Mouse (Mus musculus) MEL (cell line): Measurements from ENCODE around the gene Tub. TPM values are rescaled to one million over a fixed set of nuclear protein-coding genes. Genes with fewer than 3 reads are reported as not detected.

ENCODE experiments used
- DNase-seq: peaks from one replicate; pipeline ENCODE4 v3.0.0; 2011; ENCODE audit warnings: low read depth, low spot score
- H3K27ac ChIP-seq: 2 replicates; pipeline ENCODE4 v1.5.1; 2012; ENCODE audit warnings: low read depth, mild to moderate bottlenecking, control low read depth, low read length, moderate library complexity; ENCODE audit not compliant: control insufficient read depth
- H3K27me3 ChIP-seq, 2 experiments: fragments of 150-350 bp in 1 of 2; sonication (generic) in 1 of 2; 2 replicates each; pipeline ENCODE4 v1.6.1; 2012; ENCODE audit warnings: low read length in 2 of 2, mild to moderate bottlenecking in 2 of 2, improper control_type of control experiment in 1 of 2, moderate library complexity in 1 of 2; ENCODE audit not compliant: insufficient read depth in 2 of 2, control insufficient read depth in 1 of 2
- H3K36me3 ChIP-seq, 2 experiments: 2 replicates each; pipeline ENCODE4 v1.6.1; 2012 to 2014; ENCODE audit warnings: low read length in 2 of 2, improper control_type of control experiment in 1 of 2, inconsistent platforms in 1 of 2, mild to moderate bottlenecking in 1 of 2; ENCODE audit not compliant: insufficient read depth in 2 of 2, control insufficient read depth in 1 of 2
- H3K4me1 ChIP-seq, 2 experiments: fragments of 150-350 bp in 1 of 2; sonication (generic) in 1 of 2; 2 replicates each; pipeline ENCODE4 v1.6.1; 2012; ENCODE audit warnings: low read length in 2 of 2, improper control_type of control experiment in 1 of 2, mild to moderate bottlenecking in 1 of 2; ENCODE audit not compliant: insufficient read depth in 2 of 2, control insufficient read depth in 1 of 2
- H3K4me3 ChIP-seq, 2 experiments: fragments of 150-350 bp in 1 of 2; sonication (generic) in 1 of 2; 2 replicates each; pipeline ENCODE4 v1.5.1; 2012; ENCODE audit warnings: low read depth in 2 of 2, low read length in 2 of 2, mild to moderate bottlenecking in 2 of 2, moderate library complexity in 2 of 2, control low read depth in 1 of 2, improper control_type of control experiment in 1 of 2; ENCODE audit not compliant: control insufficient read depth in 1 of 2, insufficient read depth in 1 of 2
- H3K79me2 ChIP-seq: 2 replicates; pipeline ENCODE4 v1.6.1; 2012; ENCODE audit warnings: mild to moderate bottlenecking, low read length, moderate library complexity; ENCODE audit not compliant: control insufficient read depth, poor library complexity, insufficient read depth
- H3K9ac ChIP-seq: 2 replicates; pipeline ENCODE4 v1.6.1; 2012; ENCODE audit warnings: low read depth, mild to moderate bottlenecking, control low read depth, low read length, moderate library complexity; ENCODE audit not compliant: control insufficient read depth, poor library complexity, severe bottlenecking
- H3K9me3 ChIP-seq: fragments of 150-350 bp; sonication (generic); replicated peaks from 2 replicates; pipeline ENCODE4 v1.6.1; 2012; ENCODE audit warnings: mild to moderate bottlenecking, low read length, improper control_type of control experiment, moderate library complexity; ENCODE audit not compliant: insufficient read depth
- CHD1 ChIP-seq: IDR thresholded peaks from 2 replicates; pipeline ENCODE4 v1.6.1; 2012; ENCODE audit warnings: low read depth, mild to moderate bottlenecking, inconsistent platforms, low read length, improper control_type of control experiment
- CHD2 ChIP-seq: IDR thresholded peaks from 2 replicates; pipeline ENCODE4 v1.6.1; 2011; ENCODE audit warnings: low read length, improper control_type of control experiment
- CTCF ChIP-seq, 3 experiments: IDR thresholded peaks in 2 of 3; conservative IDR thresholded peaks in 1 of 3; 2 replicates each; pipeline ENCODE4 v1.5.1; 2011 to 2012; ENCODE audit warnings: low read length in 3 of 3, low read depth in 2 of 3, mild to moderate bottlenecking in 2 of 3, improper control_type of control experiment in 1 of 3, inconsistent platforms in 1 of 3, mixed read lengths in 1 of 3, moderate library complexity in 1 of 3; ENCODE audit not compliant: control insufficient read depth in 1 of 3, insufficient read depth in 1 of 3, poor library complexity in 1 of 3, severe bottlenecking in 1 of 3
- E2F4 ChIP-seq: IDR thresholded peaks from 2 replicates; pipeline ENCODE4 v1.6.1; 2011; ENCODE audit warnings: low read depth, low read length, improper control_type of control experiment, borderline replicate concordance
- ELF1 ChIP-seq: IDR thresholded peaks from 2 replicates; pipeline ENCODE4 v1.6.1; 2014; ENCODE audit warnings: low read depth, mild to moderate bottlenecking, inconsistent platforms, low read length, improper control_type of control experiment, moderate library complexity
- EP300 ChIP-seq, 2 experiments: IDR thresholded peaks; 2 replicates each; pipeline ENCODE4 v1.6.1; 2011; ENCODE audit warnings: improper control_type of control experiment in 2 of 2, low read length in 2 of 2, low read depth in 1 of 2, mild to moderate bottlenecking in 1 of 2
- GABPA ChIP-seq: IDR thresholded peaks from 2 replicates; pipeline ENCODE4 v1.6.1; 2012; ENCODE audit warnings: low read depth, mild to moderate bottlenecking, inconsistent platforms, low read length, improper control_type of control experiment, moderate library complexity
- JUND ChIP-seq: IDR thresholded peaks from 2 replicates; pipeline ENCODE4 v1.6.1; 2011; ENCODE audit warnings: low read depth, mild to moderate bottlenecking, improper control_type of control experiment, low read length
- KAT2A ChIP-seq: conservative IDR thresholded peaks from 2 replicates; pipeline ENCODE4 v1.6.1; 2012; ENCODE audit warnings: low read depth, low read length, improper control_type of control experiment, inconsistent platforms
- MAX ChIP-seq: IDR thresholded peaks from 2 replicates; pipeline ENCODE4 v1.6.1; 2011; ENCODE audit warnings: low read length, improper control_type of control experiment
- MEF2A ChIP-seq: IDR thresholded peaks from 2 replicates; pipeline ENCODE4 v1.6.1; 2014; ENCODE audit warnings: low read depth, mild to moderate bottlenecking, inconsistent platforms, low read length, improper control_type of control experiment; ENCODE audit not compliant: poor library complexity, insufficient replicate concordance, severe bottlenecking; ENCODE audit errors: extremely low read depth
- MXI1 ChIP-seq: IDR thresholded peaks from 2 replicates; pipeline ENCODE4 v1.6.1; 2011; ENCODE audit warnings: mild to moderate bottlenecking, low read depth, low read length, improper control_type of control experiment
- MYB ChIP-seq: IDR thresholded peaks from 2 replicates; pipeline ENCODE4 v1.6.1; 2011; ENCODE audit warnings: mild to moderate bottlenecking, low read depth, low read length, improper control_type of control experiment
- MYC ChIP-seq: IDR thresholded peaks from 2 replicates; pipeline ENCODE4 v1.6.1; 2011; ENCODE audit warnings: low read depth, mild to moderate bottlenecking, low read length, improper control_type of control experiment, moderate library complexity
- NELFE ChIP-seq: IDR thresholded peaks from 2 replicates; pipeline ENCODE4 v1.6.1; 2011; ENCODE audit warnings: low read depth, low read length, improper control_type of control experiment
- POLR2A ChIP-seq, 2 experiments: IDR thresholded peaks; 2 replicates each; pipeline ENCODE4 v1.6.1; 2011 to 2012; ENCODE audit warnings: low read length in 2 of 2, mild to moderate bottlenecking in 2 of 2, control low read depth in 1 of 2, improper control_type of control experiment in 1 of 2, low read depth in 1 of 2, moderate library complexity in 1 of 2; ENCODE audit not compliant: control insufficient read depth in 1 of 2, insufficient read depth in 1 of 2, poor library complexity in 1 of 2
- POLR2AphosphoS2 ChIP-seq: IDR thresholded peaks from 2 replicates; pipeline ENCODE4 v1.6.1; 2011; ENCODE audit warnings: low read length, improper control_type of control experiment
- POLR2AphosphoS5 ChIP-seq: IDR thresholded peaks from 2 replicates; pipeline ENCODE4 v1.6.1; 2012; ENCODE audit warnings: low read depth, borderline replicate concordance, mild to moderate bottlenecking, inconsistent platforms, low read length, moderate library complexity, mixed read lengths
- RAD21 ChIP-seq: IDR thresholded peaks from 2 replicates; pipeline ENCODE4 v1.6.1; 2011; ENCODE audit warnings: mild to moderate bottlenecking, low read depth, low read length, improper control_type of control experiment
- RCOR1 ChIP-seq: IDR thresholded peaks from 2 replicates; pipeline ENCODE4 v1.6.1; 2012; ENCODE audit warnings: low read depth, mild to moderate bottlenecking, inconsistent platforms, low read length, improper control_type of control experiment
- SIN3A ChIP-seq: IDR thresholded peaks from 2 replicates; pipeline ENCODE4 v1.6.1; 2012; ENCODE audit warnings: low read length, improper control_type of control experiment, inconsistent platforms
- SMC3 ChIP-seq: IDR thresholded peaks from 2 replicates; pipeline ENCODE4 v1.6.1; 2011; ENCODE audit warnings: low read depth, low read length, improper control_type of control experiment
- TCF12 ChIP-seq: IDR thresholded peaks from 2 replicates; pipeline ENCODE4 v1.6.1; 2014; ENCODE audit warnings: low read depth, mild to moderate bottlenecking, inconsistent platforms, low read length, improper control_type of control experiment, moderate library complexity
- UBTF ChIP-seq: IDR thresholded peaks from 2 replicates; pipeline ENCODE4 v1.6.1; 2012; ENCODE audit warnings: low read depth, mild to moderate bottlenecking, inconsistent platforms, low read length, improper control_type of control experiment, moderate library complexity, borderline replicate concordance; ENCODE audit not compliant: insufficient read depth
- USF2 ChIP-seq, 2 experiments: IDR thresholded peaks; 2 replicates each; pipeline ENCODE4 v1.6.1; 2011 to 2012; ENCODE audit warnings: improper control_type of control experiment in 2 of 2, low read length in 2 of 2, borderline replicate concordance in 1 of 2, inconsistent platforms in 1 of 2, low read depth in 1 of 2, mild to moderate bottlenecking in 1 of 2; ENCODE audit not compliant: insufficient read depth in 1 of 2
- ZKSCAN1 ChIP-seq: IDR thresholded peaks from 2 replicates; pipeline ENCODE4 v1.6.1; 2012; ENCODE audit warnings: low read depth, mild to moderate bottlenecking, inconsistent platforms, low read length, improper control_type of control experiment, moderate library complexity
- polyA plus RNA-seq, 2 experiments: library from polyadenylated mRNA; stranded (reverse) in 1 of 2; unstranded in 1 of 2; fragments of >175 nt in 1 of 2; fragments of >200 nt in 1 of 2; gene quantifications; 2 replicates each; pipeline versions ENCODE4 v1.2.1 to v1.2.4; 2012; ENCODE audit warnings: low replicate concordance in 2 of 2, low read depth in 1 of 2; ENCODE audit not compliant: insufficient read length in 2 of 2, insufficient read depth in 1 of 2, missing spikeins in 1 of 2
- total RNA-seq: library from RNA; depleted of rRNA; stranded (reverse); fragments of 300-350 nt; gene quantifications from 2 replicates; pipeline ENCODE4 v1.2.3, GENCODE M21; 2012

Gene Tub
- total and polyA plus RNA-seq, 3 experiments, result not detected

GRCm38 (mm10) chr7:109038987-109039386 is 88.8 kb downstream of the Tub start:
- no peaks in the 10 kb centered on the region for H3K79me2 ChIP-seq
- H3K4me1 ChIP-seq, result no peaks in the 10 kb centered on the region
- no peak overlapping the region for H3K4me3 ChIP-seq
- no peak for DNase-seq
- TF ChIP-seq GABPA (no peak), E2F4 (no peak), JUND (no peak), POLR2AphosphoS2 (no peak), TCF12 (no peak), CHD1 (no peak), MXI1 (no peak), USF2 (IDR thresholded peaks at IDR 0.05; ENCODE audit: borderline replicate concordance in 1 of 2, insufficient read depth in 1 of 2, low read depth in 1 of 2, low read length in 2 of 2) (no peak), MYC (no peak), CTCF (IDR thresholded peaks at IDR 0.05 in 2 of 3, conservative IDR thresholded peaks at IDR 0.05 in 1 of 3; ENCODE audit: control insufficient read depth in 1 of 3, insufficient read depth in 1 of 3, low read depth in 2 of 3, low read length in 3 of 3, poor library complexity in 1 of 3, severe bottlenecking in 1 of 3) (no peak), SIN3A (no peak), RAD21 (no peak), CHD2 (no peak), KAT2A (no peak)
- H3K27me3 ChIP-seq, result no peaks in the 10 kb centered on the region
- no peaks in the 10 kb centered on the region for H3K9me3 ChIP-seq
- no peak overlapping the region for H3K9ac ChIP-seq
- H3K36me3 ChIP-seq, result no peaks in the 10 kb centered on the region
- no peak overlapping the region for H3K27ac ChIP-seq

GRCm38 (mm10) chr7:109039445-109039844 is 89.3 kb downstream of the Tub start:
- H3K9me3 ChIP-seq, result no peaks in the 10 kb centered on the region
- DNase-seq, result no peak
- H3K27ac ChIP-seq, result no peak overlapping the region
- H3K79me2 ChIP-seq, result no peaks in the 10 kb centered on the region
- no peaks in the 10 kb centered on the region for H3K36me3 ChIP-seq
- TF ChIP-seq NELFE, result no peak
- no peak for TF ChIP-seq ELF1
- no peak for TF ChIP-seq MEF2A
- TF ChIP-seq EP300 (IDR thresholded peaks at IDR 0.05; ENCODE audit: low read depth in 1 of 2, low read length in 2 of 2), result no peak
- no peak for TF ChIP-seq MYB
- no peak for TF ChIP-seq POLR2A (IDR thresholded peaks at IDR 0.05; ENCODE audit: control insufficient read depth in 1 of 2, insufficient read depth in 1 of 2, low read depth in 1 of 2, low read length in 2 of 2, poor library complexity in 1 of 2)
- TF ChIP-seq SMC3, result no peak
- TF ChIP-seq USF2 (IDR thresholded peaks at IDR 0.05; ENCODE audit: borderline replicate concordance in 1 of 2, insufficient read depth in 1 of 2, low read depth in 1 of 2, low read length in 2 of 2), result no peak
- no peak for TF ChIP-seq RAD21
- TF ChIP-seq ZKSCAN1, result no peak
- no peak for TF ChIP-seq CTCF (IDR thresholded peaks at IDR 0.05 in 2 of 3, conservative IDR thresholded peaks at IDR 0.05 in 1 of 3; ENCODE audit: control insufficient read depth in 1 of 3, insufficient read depth in 1 of 3, low read depth in 2 of 3, low read length in 3 of 3, poor library complexity in 1 of 3, severe bottlenecking in 1 of 3)
- no peak for TF ChIP-seq MAX
- no peak for TF ChIP-seq RCOR1
- no peak for TF ChIP-seq CHD2
- no peak for TF ChIP-seq SIN3A
- no peak for TF ChIP-seq POLR2AphosphoS5
- TF ChIP-seq UBTF, result no peak
- TF ChIP-seq CHD1, result no peak
- H3K27me3 ChIP-seq, result no peaks in the 10 kb centered on the region
- no peaks in the 10 kb centered on the region for H3K4me1 ChIP-seq
- H3K4me3 ChIP-seq, result no peak overlapping the region
- no peak overlapping the region for H3K9ac ChIP-seq
